Mouse (Mus musculus) midbrain, embryonic 10.5 days (tissue): ENCODE measurements at regions not wholly inside any gene's neighbourhood (a gene's known extent, or its start where the extent isn't known, plus 50 kb on each side); places are given as distances from the start of the nearest gene placed in this dataset.
A peak's percentile ranks its signal among the peaks of the same experiment; 100 is the strongest.

ENCODE experiments used
- DNase-seq: peaks from one replicate; pipeline ENCODE4 v3.0.0-alpha.2; 2017; ENCODE audit warnings: low spot score
- H3K27ac ChIP-seq: fragments of 300-500 bp; sonication (generic); replicated peaks from 2 replicates; pipeline ENCODE4 v1.5.1; 2016; ENCODE audit warnings: mild to moderate bottlenecking
- H3K27me3 ChIP-seq: fragments of 300-500 bp; sonication (generic); 2 replicates; pipeline ENCODE4 v1.6.1; 2016; ENCODE audit warnings: low read depth, mild to moderate bottlenecking; ENCODE audit not compliant: poor library complexity, severe bottlenecking
- H3K36me3 ChIP-seq: fragments of 300-500 bp; sonication (generic); 2 replicates; pipeline ENCODE4 v1.6.1; 2016; ENCODE audit warnings: mild to moderate bottlenecking, moderate library complexity
- H3K4me1 ChIP-seq: fragments of 300-500 bp; sonication (generic); 2 replicates; pipeline ENCODE4 v1.6.1; 2016
- H3K4me3 ChIP-seq: fragments of 300-500 bp; sonication (generic); 2 replicates; pipeline ENCODE4 v1.5.1; 2016; ENCODE audit warnings: mild to moderate bottlenecking, moderate library complexity
- H3K9me3 ChIP-seq: fragments of 300-500 bp; sonication (generic); replicated peaks from 2 replicates; pipeline ENCODE4 v1.6.1; 2016; ENCODE audit warnings: mild to moderate bottlenecking
- WGBS: fragments of 180-500 bp; shearing (Covaris S2); methylation state at CpG from one replicate; pipeline ENCODE4 v1.1.7; 2016; 5-methylcytosine and 5-hydroxymethylcytosine counted together

DNA sequence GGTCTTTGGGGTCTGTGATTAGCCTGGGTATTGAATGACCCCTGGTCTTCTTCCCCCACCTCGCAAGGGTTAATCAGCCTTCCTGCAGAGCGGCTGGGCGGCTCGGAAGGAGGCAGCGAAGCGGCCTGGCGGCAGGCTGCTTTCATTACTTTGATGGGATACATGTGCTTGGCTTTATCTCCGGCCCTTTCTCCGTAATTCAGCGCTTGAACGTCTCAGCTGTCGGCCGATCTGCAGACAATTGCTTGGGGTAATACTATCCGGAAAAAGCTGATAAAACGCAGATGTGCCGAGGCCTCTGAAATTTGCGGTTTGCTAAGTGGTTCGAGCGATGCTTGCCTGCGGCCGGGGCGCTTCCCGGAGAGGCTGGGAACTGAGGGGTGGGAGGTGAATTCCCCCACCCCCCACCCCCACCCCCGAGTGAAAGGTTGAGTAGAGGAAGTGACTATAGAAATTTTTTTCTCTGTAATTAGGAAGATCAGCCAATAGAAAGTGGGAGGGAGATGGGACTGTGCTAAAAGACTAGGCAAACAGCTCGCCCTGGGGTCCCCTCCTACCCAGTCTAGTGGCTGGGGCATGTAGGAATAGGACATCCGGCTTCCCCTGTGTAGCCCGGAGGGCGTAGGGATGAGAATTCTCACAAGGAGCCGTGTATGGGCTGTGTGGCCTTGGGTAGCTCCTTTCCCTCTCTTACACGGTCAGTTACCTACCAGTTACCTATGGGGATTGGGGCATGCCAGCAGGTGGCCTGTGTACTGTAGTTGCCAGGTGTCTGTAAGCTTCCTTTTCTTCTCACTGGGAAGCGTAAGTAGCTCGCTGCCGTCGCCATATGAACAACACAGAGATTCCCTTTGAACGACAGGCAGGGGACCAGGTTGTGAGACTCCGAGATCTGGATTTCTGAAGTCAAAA is 69.5 kb upstream of the Msx1 start:
- peak overlapping the region; percentile 79 for H3K27ac ChIP-seq
- no peaks in the 10 kb centered on the region for H3K36me3 ChIP-seq
- no peaks in the 10 kb centered on the region for H3K9me3 ChIP-seq
- DNase-seq: peak; percentile 74
- H3K4me3 ChIP-seq: peak overlapping the region; percentile 52
- WGBS: 3% methylated on average over 36 of the region's 36 CpGs
- peaks cover 73% of the 10 kb centered on the region for H3K4me1 ChIP-seq
- peaks cover 95% of the 10 kb centered on the region for H3K27me3 ChIP-seq

DNA sequence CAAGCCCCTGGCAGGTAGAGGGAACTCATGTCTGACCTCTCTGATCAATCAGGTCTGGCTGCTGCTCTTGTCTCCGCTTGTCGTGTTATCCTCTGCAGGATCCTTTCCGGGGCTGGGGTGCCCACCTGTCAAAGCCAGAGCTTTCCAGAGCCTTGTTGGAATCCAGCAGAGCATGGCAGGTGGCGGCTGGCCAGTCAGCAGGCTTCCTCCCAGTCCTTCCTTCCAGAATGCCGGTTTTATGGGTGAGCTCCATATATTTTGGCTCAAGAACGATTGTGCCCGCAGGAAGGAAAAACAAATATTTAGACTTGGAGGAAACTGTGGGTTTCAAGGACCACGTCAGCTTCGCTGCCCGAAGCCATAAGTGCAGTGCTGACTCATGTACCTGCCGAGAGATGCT is 66.3 kb upstream of the Msx1 start:
- Histone ChIP-seq H3K4me1 (peaks cover 43% of the 10 kb centered on the region), H3K9me3 (no peaks in the 10 kb centered on the region), H3K27ac (no peak overlapping the region), H3K4me3 (no peak overlapping the region), H3K36me3 (no peaks in the 10 kb centered on the region), H3K27me3 (peaks cover 91% of the 10 kb centered on the region)
- no peak for DNase-seq
- 65% methylated on average over 11 of the region's 11 CpGs for WGBS

DNA sequence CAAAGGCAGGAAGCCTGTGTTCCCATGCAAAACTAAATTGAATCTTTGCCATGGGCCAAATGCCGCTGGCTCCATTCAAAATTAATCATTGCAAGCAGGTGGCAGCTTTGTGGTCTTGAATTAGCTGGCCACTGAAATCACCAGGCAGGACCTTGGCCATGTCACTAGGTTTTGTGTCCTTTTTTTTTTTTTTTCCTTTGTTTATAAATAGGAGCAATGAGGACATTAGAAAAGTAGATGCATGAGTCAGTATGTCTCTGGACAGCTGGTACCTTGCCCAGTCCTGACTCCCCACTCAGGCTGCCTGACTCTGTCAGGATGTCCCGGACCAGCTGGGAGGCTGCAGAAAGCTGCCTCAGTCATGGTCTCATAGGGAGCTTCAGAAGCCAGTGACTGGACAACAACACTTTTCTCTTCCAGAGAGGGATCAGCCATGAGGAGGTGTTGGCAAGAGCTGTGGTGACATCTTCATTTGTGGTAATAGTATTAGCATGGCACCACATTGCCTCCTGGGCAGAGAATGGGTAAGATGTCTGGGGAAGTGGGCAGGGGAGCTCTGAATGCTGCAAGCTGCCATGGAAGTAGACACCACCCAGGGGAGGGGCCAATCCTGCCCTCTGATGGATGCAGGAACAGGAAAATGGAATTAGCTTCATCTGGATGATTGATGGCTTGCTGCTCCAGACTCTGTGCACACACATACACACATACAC is 55.4 kb upstream of the Msx1 start:
- H3K4me1 ChIP-seq: no peaks in the 10 kb centered on the region
- no peak overlapping the region for H3K4me3 ChIP-seq
- no peak overlapping the region for H3K27ac ChIP-seq
- 89% methylated on average over 2 of the region's 2 CpGs for WGBS
- 0 out of 2 replicates have a peak, but pooled peaks cover 12% of the 10 kb centered on the region for H3K27me3 ChIP-seq
- DNase-seq: no peak
- no peaks in the 10 kb centered on the region for H3K36me3 ChIP-seq
- H3K9me3 ChIP-seq: no peaks in the 10 kb centered on the region

DNA sequence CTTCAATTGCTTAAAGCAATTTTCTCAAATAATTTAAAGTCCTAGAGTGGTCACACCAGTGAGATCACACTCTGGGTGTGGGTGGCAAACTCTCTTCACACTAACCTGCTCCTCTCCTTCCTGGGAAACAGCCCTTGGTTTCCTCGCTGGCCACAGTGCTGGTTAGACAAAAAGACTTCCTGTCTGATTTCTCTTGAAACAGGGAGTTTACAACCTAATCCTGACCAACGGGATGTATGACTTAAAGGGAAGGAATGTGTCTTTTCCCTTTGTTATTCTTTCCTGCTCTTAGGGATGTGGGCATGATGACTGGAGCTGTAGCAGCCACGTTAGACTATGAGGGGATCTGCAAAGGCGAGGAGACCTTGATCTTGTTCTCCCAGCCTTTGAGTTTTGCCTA is 51.9 kb upstream of the Msx1 start:
- H3K27ac ChIP-seq: no peak overlapping the region
- no peak overlapping the region for H3K4me3 ChIP-seq
- WGBS: 79% methylated on average over 4 of the region's 4 CpGs
- DNase-seq: no peak
- H3K27me3 ChIP-seq: peaks cover 10% of the 10 kb centered on the region
- H3K36me3 ChIP-seq: no peaks in the 10 kb centered on the region
- no peaks in the 10 kb centered on the region for H3K4me1 ChIP-seq
- H3K9me3 ChIP-seq: no peaks in the 10 kb centered on the region

DNA sequence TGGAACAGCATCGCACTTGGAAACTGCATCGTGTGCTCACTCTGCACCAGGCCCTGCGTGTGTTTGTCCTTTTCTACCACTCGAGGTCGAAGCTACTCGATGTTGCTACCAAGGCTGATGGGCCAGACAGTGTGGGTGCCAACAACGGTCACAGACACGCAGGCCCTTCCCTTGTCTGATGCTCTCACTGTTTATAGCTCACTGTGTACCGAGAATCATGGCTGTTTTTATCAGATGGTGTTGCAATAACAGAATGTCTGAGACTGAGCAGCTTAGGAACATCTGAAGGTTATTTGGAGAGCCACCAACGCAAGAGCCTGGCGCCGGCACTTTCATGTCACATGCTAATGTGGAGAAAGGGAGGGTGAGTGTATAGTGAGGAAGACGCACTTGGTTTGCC is 51.1 kb upstream of the Msx1 start:
- 93% methylated on average over 13 of the region's 13 CpGs for WGBS
- no peak for DNase-seq
- H3K4me3 ChIP-seq: no peak overlapping the region
- no peak overlapping the region for H3K27ac ChIP-seq
- H3K27me3 ChIP-seq: peaks cover 10% of the 10 kb centered on the region
- H3K9me3 ChIP-seq: no peaks in the 10 kb centered on the region
- no peaks in the 10 kb centered on the region for H3K4me1 ChIP-seq
- H3K36me3 ChIP-seq: no peaks in the 10 kb centered on the region

DNA sequence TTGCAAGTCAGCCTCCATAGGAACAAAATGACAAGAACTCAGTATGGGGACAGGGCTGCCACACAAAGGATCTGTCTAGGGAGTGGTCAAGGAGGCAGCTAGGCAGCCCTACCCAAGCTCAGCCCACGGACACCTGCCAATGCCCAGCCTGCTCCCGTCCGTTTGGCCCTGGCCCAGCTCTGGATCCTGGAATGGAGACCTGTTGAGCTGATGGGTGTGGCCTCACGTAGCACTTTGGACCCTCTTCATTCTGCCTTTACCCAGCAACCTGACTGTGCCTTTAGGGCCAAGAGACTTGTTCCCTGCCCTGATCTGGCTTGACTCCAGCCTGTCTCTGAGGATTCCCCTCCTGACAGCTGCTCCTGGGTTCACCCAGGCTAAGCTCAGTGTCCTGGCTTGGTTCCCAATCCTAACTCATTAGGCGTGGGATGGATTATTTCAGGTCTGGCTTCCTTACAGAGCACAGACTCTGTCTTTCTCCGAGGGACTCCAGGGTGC is 50.5 kb upstream of the Msx1 start:
- DNase-seq: no peak
- Histone ChIP-seq H3K27ac (no peak overlapping the region), H3K9me3 (no peaks in the 10 kb centered on the region), H3K4me1 (no peaks in the 10 kb centered on the region), H3K4me3 (no peak overlapping the region), H3K36me3 (no peaks in the 10 kb centered on the region), H3K27me3 (peaks cover 10% of the 10 kb centered on the region)
- 86% methylated on average over 6 of the region's 6 CpGs for WGBS
